Mouse (Mus musculus) adrenal gland, postnatal 25 days (tissue): Measurements from ENCODE around the gene Tsga10ip. TPM values are rescaled to one million over a fixed set of nuclear protein-coding genes. Genes with fewer than 3 reads are reported as not detected.
A peak's percentile ranks its signal among the peaks of the same experiment; 100 is the strongest.
"Not testable (repeated sequence)": the region's sequence is repeated elsewhere in the genome, so short reads cannot be mapped to it uniquely, and the experiment has no call there.

Experiments
- DNase-seq: peaks from one replicate; pipeline ENCODE4 v3.0.0; 2021; ENCODE audit warnings: mixed read lengths
- total RNA-seq: library from RNA; stranded (reverse); gene quantifications from 2 replicates; pipeline ENCODE4 v1.2.3, GENCODE M21; 2021

The Tsga10ip gene
- total RNA-seq, 1 experiment from 2014 or later, result not detected

DNA sequence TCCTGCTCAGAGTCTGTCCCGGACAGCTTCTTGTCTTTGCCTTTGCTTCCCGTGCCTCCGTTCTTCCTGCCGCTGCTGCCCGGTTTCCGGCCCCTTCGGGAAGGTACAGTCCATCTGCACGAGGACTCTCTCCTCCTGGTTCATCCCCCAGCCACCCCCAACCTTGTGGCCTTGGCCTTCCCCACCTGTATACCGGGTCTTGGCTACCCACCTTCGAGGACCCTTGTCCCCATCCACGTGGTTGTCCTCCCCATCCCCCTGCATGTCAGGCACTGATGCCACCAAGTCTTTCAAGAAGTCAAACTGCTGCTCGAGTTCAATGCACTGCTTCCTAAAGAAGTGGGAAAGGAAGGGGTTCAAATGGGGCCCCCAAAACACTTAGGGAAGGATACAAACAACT is 21.2 kb upstream of the Tsga10ip start:
- DNase-seq, result no peak

DNA sequence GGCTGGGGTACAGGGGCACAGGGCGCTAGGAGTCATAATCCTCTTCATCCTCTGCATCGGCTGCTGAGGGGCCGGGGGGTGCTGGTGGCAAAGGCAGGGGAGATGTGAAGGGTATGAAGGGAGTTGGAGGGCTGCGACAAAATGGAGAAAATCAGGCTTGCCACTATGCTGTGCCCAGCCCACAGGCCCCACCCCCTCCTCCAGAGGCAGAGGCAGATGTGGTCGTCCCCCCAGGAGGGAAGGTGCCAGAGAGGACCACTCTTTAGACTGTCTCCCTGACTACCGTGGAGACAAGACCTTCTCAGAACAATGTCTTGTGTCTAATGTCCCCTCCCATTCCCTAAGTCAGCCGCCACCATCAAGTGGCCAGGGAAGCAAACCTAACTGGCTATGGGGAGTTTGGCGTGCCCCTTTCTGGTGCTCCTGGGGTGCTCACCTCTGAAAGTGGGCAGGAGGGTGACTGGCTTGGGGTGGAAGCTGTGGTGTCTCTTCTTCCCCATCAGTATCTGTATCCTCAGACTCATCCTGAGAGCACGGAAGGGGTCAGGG is 20.6 kb upstream of the Tsga10ip start:
- DNase-seq, result no peak

DNA sequence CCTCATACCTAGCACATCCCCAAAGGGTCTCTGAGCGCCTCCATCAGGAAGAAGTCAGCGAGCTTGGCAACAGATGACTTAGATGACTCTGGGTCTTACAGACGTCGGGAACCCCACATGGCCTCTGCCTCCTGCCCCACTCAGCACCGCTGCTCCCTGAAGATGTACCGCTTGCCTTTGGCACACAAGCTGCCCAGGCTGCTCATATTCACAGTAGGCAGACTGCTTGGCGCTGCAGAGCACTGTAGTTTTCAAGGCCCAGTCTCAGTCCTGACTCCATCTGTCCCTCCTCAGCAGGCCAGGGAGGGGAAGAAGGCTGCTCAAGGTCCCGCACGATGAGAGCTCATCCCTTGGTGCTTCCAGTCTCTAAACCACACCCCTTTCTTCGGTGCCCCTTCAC is 19.9 kb upstream of the Tsga10ip start:
- no peak for DNase-seq

DNA sequence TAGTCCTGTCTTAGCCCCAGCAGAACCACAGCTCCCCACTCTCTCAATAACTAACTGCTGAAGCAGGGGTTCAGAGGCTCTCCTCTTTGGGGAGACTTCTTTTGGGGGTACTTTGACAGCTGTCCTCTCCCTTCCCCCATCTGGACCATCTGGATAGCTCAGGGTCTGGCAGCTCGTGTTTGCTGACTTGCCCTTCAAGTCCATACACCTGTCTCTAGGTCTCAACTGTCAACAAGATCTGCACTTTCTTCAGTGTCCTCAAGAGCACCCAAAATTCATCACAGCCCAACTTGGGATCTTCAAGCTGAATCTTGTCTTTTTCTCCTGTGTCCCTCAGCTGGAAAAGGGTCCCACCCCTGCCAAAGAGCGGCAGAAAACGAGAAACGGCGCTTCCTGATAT is 19.5 kb upstream of the Tsga10ip start:
- DNase-seq, result no peak

DNA sequence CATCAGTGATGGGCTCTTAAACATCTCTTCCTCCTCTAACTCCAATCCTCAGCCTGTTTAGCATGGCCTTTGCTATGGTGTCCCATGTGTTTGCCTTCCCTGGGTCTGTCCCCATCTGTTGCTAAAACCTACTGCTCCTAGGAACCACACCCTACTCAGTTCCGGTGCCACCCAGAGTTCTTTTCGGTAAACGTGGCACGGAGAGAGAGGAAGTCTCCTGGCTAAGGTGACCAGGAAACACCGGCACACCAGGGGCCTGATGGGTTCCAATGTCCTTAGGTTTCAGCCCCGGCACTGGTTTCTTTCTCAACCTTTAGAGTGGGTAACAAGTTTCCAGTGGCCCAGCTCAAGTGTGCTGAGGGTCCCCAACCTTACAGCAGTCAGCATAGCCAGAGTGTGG is 18.3 kb upstream of the Tsga10ip start:
- DNase-seq, result no peak

DNA sequence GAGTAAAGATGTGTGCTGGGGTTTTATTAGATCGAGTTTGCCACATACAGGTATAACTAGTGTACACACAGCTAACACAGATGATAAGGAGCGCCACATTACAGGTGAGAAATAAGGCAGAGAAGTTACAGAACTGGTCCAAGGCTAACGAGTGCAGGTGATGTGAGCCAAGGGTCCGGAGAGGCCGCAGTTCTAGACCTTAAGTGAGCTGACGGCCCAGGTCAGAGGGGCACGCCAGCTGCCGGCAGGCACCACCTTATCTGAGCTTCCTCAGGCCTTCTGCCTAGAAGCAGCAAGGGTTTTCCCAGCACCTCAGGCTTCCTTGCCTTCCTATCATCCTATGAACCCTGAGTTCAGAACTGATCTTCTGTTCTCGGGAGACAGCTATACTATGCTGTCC is 17.3 kb upstream of the Tsga10ip start:
- DNase-seq, result no peak

DNA sequence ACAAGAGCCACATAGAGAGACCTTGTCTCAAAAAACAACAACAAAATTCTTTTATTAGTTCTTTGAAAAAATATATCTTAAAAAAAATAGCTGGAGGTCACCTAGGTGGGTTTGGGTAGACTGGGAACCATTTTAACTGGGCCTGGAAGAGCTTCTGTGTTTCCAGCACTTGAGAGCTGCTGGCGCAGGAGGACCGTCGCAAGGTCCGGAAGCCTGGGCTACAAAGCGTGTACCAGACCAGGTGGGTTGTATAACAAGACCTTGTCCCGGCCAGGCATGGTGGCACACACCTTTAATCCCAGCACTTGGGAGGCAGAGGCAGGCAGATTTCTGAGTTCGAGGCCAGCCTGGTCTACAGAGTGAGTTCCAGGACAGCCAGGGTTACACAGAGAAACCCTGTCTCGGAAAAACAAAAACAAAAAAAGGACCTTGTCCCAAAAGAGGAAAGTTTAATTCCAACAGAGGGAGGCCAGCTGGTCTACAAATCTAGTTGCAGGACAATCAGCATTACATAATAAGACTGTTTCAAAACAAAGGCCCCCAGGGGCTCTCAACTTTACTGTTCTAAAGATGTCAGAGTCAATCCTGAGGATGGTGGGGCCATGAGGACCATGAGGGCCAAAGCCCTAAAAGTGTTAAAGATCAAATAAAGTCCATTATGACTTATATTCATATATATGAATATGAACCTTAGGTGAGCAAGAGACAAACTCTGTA is 16.6 kb upstream of the Tsga10ip start:
- no peak for DNase-seq

DNA sequence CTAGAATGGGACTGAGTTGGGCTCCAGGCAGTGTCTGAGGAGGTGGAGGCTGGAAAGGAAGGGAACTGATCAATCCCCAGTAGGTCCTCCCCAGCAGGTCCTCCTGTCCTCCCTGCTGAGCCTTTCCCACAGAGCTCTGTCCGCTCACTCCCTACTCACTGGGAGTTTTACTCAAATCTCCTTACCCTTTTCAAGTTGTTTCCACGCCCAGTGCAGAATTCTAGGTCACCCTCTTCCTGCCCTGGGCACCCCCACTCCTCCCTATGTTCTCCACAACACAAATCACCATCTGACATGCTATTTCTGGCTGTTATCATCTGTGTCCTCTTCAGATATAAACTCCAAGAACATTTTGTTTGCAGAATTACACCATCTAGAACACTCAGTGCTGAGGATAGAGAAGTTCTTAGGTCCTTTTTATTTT is 12.2 kb upstream of the Tsga10ip start:
- DNase-seq, result no peak

DNA sequence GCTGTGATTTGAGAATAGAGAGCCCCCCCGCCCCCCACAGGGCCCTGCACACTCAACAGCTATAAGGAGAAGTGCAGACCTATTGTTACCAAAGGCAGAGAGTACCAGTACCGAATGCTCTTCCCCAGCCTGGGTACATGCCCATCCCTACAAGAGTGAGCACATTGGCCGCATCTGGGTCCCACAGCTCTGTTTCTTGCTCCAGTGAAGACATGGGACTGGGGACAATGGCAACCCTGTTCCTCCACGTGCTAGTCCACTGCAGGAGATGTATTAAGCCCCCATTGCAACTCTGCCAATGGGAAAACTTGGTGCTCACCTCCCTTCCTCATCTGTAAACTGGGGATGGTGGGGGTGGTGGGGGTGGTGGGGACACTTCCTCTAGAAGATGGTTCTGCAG is 11.5 kb upstream of the Tsga10ip start:
- DNase-seq, result no peak

DNA sequence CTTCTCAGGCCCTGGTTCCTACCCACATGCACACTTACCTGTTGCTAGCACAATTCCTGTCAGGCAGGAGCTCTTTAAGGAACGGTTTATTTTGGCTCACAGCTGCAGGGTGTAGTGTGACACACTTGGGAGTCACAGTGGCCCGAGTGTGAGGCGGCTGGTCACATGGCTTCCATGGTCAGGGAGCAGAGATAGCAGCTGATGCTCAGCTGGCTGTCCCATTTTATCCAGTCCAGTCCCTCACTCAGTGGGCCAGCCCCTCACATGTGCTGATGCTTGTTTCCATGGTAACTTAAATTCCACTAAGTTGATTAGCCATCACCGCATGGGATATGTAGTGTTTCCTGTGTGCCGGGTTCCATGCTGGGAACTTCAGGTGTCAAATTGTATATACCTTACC is 9.6 kb upstream of the Tsga10ip start:
- no peak for DNase-seq

DNA sequence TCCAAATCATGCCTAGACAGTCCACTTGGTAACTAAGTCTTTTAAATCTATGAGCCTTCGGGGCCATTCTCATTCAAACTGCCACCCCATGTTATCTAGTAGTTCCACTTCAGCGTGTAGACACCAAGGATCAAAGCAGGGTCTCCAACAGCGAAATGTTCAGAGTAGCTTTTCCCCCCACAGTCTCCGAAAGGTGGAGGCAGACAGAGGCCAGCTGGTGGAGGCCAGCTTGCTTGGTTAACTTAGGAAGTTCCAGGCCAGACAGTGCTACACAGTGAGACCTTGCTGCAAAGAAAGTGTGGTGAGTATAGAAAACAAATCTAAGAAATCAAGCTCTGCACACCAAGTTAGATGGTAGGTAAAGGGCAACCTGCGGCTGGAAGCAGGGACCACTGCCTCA is 8.3 kb upstream of the Tsga10ip start:
- no peak for DNase-seq

DNA sequence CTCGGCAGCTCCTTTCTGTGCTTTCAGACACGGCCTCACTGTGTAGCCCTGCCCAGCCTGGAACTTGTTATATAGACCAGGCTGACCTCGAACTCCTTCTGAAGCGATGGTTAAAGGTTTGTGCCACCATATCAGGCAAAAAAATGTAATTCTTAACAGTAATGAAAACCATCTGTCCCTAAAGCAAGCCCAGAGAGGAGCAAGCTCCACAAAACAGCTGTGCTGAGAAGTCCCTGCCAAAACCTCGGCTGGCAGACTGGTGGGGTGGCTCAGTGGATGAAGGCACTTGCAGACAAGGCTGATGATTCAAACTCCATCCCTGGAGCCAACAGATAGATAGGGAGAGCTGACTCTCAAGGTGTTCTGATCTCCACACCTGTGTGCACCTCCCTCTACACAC is 6.7 kb upstream of the Tsga10ip start:
- no peak for DNase-seq

DNA sequence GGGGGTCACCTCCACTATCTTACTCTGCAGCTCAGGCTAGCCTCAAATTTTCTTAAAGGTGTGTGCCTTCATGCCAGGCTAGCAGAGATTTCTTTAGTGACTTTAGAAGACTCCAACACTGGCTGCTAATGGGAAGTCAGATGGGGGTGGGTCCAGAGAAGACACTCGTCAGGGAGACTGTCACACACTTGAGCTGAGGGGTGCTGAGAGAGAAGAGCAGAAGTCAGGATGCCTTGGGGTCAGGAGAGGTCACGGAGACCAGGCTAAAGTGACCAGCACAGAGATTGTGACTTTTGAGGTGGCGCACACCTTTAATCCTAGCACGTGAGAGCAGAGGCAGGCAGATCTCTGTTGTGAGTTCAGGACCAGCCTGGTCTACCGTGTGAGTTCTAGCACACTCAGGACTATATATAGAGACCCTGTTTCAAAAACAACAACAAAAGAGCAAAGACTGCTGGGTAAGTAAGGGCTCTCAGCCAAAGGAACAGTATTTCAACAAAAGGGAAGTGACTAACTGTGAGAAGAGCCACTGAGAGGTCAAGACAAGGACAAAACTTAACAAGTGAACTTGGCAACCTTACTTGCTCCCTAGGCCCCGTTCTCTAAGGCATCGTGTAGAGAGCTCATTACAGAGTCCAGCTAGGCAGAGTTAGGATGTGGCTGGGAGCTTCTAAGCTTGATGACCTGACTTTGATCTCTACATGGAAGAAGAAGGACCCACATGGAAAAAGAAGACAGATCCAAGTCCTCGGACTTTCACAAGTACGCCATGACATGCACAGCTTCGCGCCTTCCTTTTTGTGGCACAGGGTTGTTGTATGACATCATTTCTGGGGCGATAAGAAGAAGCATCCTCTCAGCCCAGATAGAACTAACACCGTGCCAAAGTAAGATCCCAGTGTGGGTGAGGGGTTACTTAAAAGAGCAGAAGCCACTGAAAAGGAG is 6.0 kb upstream of the Tsga10ip start:
- no peak for DNase-seq

DNA sequence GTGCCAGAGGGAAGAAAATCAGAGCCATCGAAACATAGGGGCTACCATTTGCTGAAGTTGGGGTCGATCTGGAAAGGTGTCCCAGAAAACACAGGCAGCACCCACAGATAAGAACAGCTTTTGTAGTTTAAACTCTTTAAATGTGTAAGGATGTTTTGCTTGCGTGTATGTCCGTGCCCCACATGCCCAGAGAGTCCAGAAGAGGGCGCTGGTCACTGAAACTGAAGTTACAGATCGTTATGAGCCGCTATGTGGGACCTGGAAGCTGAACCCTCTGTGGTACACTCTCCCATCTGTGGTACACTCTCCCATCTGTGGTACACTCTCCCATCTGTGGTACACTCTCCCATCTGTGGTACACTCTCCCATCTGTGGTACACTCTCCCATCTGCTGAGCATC is 4.8 kb upstream of the Tsga10ip start:
- DNase-seq, result peak; percentile 60

DNA sequence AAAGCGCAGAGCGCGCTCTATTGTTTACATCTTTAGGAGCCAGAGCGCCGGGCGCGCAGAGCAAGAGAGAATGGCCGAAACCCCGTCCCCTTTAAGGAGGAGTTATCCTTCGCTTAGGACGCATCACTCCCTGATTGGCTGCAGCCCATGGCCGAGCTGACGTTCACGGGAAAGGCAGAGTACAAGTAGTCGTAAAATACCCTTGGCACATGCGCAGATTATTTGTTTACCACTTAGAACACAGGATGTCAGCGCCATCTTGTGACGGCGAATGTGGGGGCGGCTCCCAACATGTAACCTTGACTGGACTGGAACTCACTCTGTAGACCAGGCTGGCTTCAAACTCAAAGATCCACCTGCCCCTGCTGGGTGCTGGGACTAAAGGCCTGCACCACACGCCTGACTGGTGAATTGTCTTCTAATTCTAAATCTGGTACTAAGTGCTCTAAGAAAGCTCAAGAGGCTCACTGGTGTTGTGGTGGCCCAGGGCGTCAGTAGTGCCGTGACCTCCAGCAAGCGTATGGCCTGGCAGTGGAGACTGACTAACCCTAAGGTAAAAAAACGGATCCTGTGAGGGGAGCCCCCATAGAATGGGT is 4.3 kb upstream of the Tsga10ip start:
- DNase-seq, result peak; percentile 35

DNA sequence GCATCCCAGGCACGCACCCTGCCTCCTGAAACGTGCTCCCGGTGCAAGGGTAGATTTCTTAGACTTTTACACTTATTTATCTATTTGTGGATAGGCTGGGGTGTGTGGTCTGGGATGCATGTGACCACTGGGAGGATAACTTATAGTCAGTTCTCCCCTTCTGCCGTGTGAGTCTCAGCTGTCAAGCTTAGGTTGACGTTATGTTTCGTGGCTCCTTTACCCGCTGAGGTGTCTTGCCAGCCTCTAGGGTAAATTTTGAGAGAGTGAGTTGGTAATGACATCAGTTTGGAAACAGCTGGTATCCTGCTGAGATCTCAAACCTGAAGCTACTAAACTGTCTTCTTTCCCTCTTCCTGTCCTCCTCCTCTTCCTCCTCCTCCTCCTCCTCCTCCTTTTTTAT is 3.6 kb upstream of the Tsga10ip start:
- no peak for DNase-seq

DNA sequence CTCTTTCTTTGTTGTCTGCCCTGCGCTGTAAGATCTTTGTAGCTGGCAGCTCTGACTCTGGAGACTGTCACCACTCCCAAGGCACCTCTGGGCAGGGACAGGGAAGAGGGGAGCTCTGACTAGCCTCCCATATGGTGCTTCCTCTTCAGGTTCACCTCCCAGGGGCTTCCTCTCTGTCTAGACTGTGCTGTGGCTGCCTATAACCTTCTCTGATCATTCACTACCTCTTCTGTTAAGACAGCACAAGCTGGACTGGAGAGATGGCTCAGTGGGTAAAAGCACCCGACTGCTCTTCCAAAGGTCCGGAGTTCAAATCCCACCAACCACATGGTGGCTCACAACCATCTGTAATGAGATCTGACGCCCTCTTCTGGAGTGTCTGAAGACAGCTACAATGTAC is 1.3 kb downstream of the Tsga10ip start:
- not testable (repeated sequence) for DNase-seq

DNA sequence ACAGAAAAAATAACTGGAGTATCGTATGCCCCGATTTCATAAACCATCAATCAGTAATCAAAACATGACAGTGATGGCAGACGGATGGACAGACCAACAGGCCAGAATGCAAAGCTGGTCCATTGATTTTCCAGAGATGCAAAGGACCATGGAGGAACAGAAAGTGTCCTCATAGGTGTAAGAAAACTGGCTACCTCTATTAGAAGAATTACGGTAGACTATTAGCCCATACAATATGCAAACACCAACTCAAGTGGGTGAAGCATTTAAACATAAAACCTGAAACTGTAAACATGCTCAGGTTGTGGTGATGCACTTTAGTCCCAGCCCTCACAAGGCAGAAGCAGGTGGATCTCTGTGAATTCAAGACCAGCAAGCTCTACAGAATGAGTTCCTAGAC is 7.0 kb downstream of the Tsga10ip start:
- no peak for DNase-seq

DNA sequence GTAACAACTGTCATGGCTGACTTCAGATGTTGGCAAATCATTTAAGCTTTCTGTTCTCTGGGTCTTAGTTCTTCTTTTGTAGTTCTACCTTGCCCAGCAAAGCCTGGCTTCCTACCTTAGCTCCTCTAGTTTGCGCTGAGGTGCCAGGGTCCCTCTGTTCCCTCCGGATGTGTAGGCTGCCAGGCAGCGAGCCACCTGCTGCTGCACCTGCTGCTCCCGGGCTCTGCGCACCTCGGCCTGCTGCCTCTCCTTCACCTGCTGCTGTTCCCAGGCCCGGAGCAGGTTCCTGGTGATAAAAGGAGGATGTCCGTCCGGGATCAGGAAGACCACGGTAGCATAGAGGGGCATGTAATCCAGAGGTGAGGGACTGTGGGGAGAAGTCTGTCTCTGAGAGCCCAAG is 8.2 kb downstream of the Tsga10ip start:
- no peak for DNase-seq

DNA sequence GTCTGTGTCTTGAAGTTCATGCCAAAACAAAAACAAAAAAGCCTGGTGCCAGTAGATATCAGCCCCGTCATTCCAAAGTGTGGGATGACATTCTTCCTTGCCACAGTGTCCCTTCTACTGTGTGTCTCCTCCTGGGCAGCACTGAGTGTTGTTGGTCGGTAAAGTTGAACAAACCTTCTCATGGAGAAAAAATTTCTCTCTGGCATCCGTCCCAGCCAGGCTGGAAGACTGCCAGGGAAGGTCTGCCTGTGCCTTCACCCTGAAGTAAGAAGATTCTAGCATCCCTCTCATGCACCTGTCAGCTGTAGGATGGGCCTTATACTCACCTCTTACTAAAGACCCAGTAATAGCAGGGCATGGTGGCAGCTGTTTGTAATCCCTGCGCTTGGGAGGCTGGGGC is 9.4 kb downstream of the Tsga10ip start:
- DNase-seq, result peak; percentile 88

DNA sequence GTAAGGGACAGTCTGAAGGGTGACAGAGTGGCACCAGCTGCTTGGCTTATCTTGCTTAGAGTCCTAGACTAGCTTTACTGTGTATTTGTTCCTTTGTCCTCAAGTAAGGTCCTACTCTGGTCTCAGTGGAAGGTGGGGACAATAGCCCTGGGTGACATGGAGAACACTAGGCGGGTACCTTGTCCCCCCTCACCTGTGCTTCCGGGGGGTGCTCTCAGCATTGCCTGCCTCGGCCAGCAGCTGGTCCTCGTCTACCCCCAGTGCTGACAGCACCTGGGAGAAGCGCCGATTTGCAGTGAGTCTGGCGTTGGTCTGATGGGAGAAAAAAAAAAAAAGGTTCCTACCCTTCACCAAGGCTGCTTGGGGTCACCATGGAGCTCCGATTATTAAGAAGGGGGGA is 11.9 kb downstream of the Tsga10ip start:
- DNase-seq, result no peak

DNA sequence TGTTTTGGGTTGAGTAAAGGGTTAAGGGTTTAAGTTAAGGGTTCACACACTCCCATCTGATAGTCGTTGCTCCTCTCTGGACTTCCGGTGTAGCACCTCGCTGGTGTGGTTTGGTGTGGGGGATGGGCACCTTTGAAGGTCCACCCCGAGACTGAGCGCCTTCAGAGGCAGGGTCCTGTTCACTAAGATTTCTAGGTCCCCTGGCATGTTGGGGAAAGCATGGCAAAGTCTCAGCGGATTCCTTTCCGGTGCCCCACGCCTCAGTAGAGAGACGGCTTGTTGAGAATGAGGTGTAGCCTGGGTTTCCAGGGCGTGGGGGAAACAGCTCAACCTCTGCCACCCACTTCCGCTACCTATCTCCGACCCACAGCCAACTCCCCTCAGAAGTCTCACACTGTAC is 12.7 kb downstream of the Tsga10ip start:
- DNase-seq, result no peak
